Mouse (Mus musculus): ENCODE measurements around the gene Edf1. TPM values are rescaled to one million over a fixed set of nuclear protein-coding genes. Genes with fewer than 3 reads are reported as not detected.
A peak's percentile ranks its signal among the peaks of the same experiment; 100 is the strongest.
"Not testable (repeated sequence)": the region's sequence is repeated elsewhere in the genome, so short reads cannot be mapped to it uniquely, and the experiment has no call there.

The Edf1 gene
- polyA plus RNA-seq, 1 experiment from 2014 or later: 277 TPM

DNA sequence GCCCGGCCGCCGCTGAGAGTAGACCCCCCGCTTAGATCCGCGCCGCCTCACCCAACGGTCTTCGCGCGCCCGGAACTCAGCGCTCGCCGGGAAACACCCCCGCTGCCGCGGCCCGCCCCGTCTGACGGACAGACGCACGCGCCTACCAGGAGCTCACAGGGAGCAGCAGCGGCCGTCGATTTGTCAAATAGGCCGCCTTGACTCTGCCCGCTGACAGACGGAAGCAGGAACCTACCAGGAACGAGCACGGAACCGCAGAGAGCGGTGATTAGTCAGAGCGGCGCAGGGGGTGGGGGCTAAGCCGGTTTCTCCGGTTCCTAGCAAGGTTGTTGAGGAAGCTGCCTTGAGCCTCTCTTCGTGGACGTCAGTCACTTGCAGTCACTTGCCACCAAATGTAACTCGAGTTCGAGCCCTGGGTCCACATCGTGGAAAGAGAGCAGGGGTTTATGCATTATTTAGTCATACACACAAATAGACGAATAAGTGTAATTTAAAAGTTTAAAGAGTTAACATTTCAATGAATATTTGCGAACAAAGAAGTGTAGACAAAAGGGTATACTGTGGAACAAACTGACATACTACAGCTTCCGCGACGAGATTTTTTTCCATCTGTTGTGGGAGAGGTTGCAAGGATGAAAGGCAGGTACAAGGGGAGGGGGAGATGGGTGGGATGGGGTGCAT, 10.7 kb upstream of the Edf1 start, which contains the start of gene Traf2:
TSS of gene Traf2 (minus strand) at position 130 of the 681 bp plus-strand sequence.
- Histone ChIP-seq H3K4me3 (peak within 1 kb of the TSS; percentile 84), H3K4me1 (peaks cover 19% of the 10 kb centered on the region), H3K9ac (peak within 1 kb of the TSS; percentile 93), H3K27ac (replicated peaks) (peak within 1 kb of the TSS; percentile 79), H3K9me3 (no peaks in the 10 kb centered on the region), H3K27me3 (replicated peaks) (no peaks in the 10 kb centered on the region; the same call in 1 of the 2 replicates), H3K36me3 (peaks cover 10% of the 10 kb centered on the region; the same call in 1 of the 2 replicates), H3K4me2 (peak within 1 kb of the TSS; percentile 88)
- WGBS: 3% methylated on average over 46 of the region's 48 CpGs
- ATAC-seq (ENCODE audit: extremely low read depth, insufficient number of reproducible peaks, low FRiP score, low TSS enrichment): peak; percentile 99

DNA sequence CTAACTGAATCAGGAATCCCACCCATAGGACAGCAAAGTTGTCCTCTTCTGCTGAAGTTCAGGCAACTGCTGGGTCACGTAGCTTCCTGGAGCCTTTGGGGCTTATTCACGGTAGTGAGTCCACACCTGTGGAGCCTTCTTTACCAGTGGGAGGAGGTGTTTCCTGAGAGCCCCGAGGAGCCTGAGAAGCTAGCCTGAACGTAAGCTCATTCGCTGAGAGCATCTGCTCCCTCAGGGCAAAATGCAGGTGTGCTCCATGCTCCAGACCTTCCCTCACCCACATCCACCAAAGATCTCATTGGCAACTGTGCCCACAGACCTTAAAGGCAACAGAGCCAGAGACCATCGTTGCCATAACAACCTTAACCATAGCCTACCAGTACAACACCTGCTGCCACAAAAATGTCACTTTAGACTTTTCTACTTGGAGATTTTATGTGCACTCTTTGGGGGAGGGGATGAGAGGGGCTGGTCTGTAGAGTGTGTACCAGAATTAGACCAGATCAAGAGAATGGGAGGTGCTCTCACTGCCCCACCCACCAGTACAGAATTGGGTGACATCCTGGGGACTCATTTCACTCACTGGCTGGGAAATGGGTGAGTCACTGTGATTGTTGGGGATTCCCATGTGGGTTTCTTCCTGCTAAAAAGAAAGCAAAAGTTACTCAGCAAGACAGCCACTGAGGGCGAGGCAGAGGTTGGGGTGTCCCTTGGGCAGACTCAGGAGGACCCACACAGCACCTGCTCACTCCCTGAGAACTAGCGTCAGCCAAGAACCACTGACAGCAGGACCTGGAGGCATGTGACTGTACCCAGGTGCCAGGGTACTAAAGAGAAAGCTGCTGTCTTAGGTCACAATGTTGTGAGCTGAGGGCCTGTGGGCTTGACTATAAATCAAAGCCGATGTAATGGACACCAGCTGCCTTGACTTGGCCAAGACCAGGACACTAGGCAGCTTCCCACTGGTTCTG, 8.3 kb upstream of the Edf1 start:
- no peak for ATAC-seq (ENCODE audit: extremely low read depth, insufficient number of reproducible peaks, low FRiP score, low TSS enrichment)
- no peak overlapping the region for H3K27ac ChIP-seq (replicated peaks)
- peaks cover 10% of the 10 kb centered on the region; the same call in 1 of the 2 replicates for H3K36me3 ChIP-seq
- H3K9ac ChIP-seq: no peak overlapping the region
- H3K4me2 ChIP-seq: no peak overlapping the region
- no peaks in the 10 kb centered on the region; the same call in 1 of the 2 replicates for H3K27me3 ChIP-seq (replicated peaks)
- 59% methylated on average over 9 of the region's 9 CpGs for WGBS
- no peaks in the 10 kb centered on the region for H3K9me3 ChIP-seq
- peaks cover 17% of the 10 kb centered on the region for H3K4me1 ChIP-seq
- H3K4me3 ChIP-seq: no peak overlapping the region

- Histone ChIP-seq H3K9me3 (no peaks in the 10 kb centered on the region), H3K4me1 (peaks cover 5% of the 10 kb centered on the region), H3K9ac (no peak overlapping the region), H3K4me2 (no peak overlapping the region), H3K36me3 (no peaks in the 10 kb centered on the region), H3K27ac (replicated peaks) (no peak overlapping the region), H3K4me3 (no peak overlapping the region), H3K27me3 (replicated peaks) (no peaks in the 10 kb centered on the region; the same call in 1 of the 2 replicates)
- 22% methylated on average over 5 of the region's 5 CpGs for WGBS
- no peak for ATAC-seq (ENCODE audit: extremely low read depth, insufficient number of reproducible peaks, low FRiP score, low TSS enrichment)
These were observed 6.5 kb upstream of the Edf1 start for GRCm38 (mm10) chr2:25551186-25551585.

DNA sequence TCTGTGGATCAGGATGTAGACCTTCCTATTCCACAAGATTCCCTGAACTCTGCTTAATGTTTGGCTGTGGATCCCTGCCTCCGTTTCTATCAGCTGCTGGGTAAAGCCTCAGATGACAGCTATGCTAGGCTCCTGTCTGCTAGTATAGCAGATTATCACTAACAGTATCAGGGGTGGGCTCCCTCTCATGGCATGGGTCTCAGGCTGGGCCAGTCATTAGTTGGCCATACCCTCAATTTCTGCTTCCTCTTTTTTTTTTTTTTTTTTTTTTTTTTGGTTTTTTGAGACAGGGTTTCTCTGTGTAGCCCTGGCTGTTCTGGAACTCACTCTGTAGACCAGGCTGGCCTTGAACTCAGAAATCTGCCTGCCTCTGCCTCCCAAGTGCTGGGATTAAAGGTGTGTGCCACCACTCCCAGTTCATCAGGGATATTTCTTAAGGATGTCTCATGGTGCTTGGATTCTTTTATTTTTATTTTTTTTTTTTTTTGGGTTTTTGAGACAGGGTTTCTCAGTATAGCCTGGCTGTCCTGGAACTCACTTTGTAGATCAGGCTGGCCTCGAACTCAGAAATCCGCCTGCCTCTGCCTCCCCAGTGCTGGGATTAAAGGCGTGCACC, 4.4 kb upstream of the Edf1 start:
- 71% methylated on average over 4 of the region's 4 CpGs for WGBS
- H3K27ac ChIP-seq (replicated peaks); H3K27me3 ChIP-seq (replicated peaks); H3K9ac ChIP-seq; H3K36me3 ChIP-seq; H3K4me3 ChIP-seq; ATAC-seq (ENCODE audit: extremely low read depth, insufficient number of reproducible peaks, low FRiP score, low TSS enrichment); H3K4me2 ChIP-seq; H3K9me3 ChIP-seq: not testable (repeated sequence)
- peaks cover 12% of the 10 kb centered on the region for H3K4me1 ChIP-seq

- H3K27me3 ChIP-seq (replicated peaks); H3K9ac ChIP-seq; ATAC-seq (ENCODE audit: extremely low read depth, insufficient number of reproducible peaks, low FRiP score, low TSS enrichment); H3K27ac ChIP-seq (replicated peaks); H3K36me3 ChIP-seq; H3K4me2 ChIP-seq; H3K9me3 ChIP-seq; H3K4me3 ChIP-seq: not testable (repeated sequence)
- H3K4me1 ChIP-seq: peaks cover 25% of the 10 kb centered on the region
- WGBS: 49% methylated on average over 2 of the region's 2 CpGs
These were observed 2.2 kb upstream of the Edf1 start for GRCm38 (mm10) chr2:25555479-25555878.

- Histone ChIP-seq H3K4me3 (peak overlapping the region; percentile 99), H3K27me3 (replicated peaks) (no peaks in the 10 kb centered on the region), H3K27ac (replicated peaks) (no peak overlapping the region), H3K4me2 (no peak overlapping the region), H3K36me3 (peaks cover 15% of the 10 kb centered on the region), H3K4me1 (peaks cover 25% of the 10 kb centered on the region), H3K9me3 (no peaks in the 10 kb centered on the region), H3K9ac (no peak overlapping the region)
- WGBS: 59% methylated on average over 1 of the region's 1 CpGs
- ATAC-seq (ENCODE audit: extremely low read depth, insufficient number of reproducible peaks, low FRiP score, low TSS enrichment): no peak
These were observed 1.4 kb upstream of the Edf1 start for GRCm38 (mm10) chr2:25556296-25556695.

GRCm38 (mm10) chr2:25557964-25558360, 315 bp downstream of the Edf1 start:
- WGBS: 1% methylated on average over 24 of the region's 24 CpGs
- no peaks in the 10 kb centered on the region for H3K27me3 ChIP-seq (replicated peaks)
- ATAC-seq (ENCODE audit: extremely low read depth, insufficient number of reproducible peaks, low FRiP score, low TSS enrichment): no peak; the same call in 1 of the 2 replicates
- H3K9me3 ChIP-seq: no peaks in the 10 kb centered on the region
- peak overlapping the region; percentile 99 for H3K4me3 ChIP-seq
- H3K27ac ChIP-seq (replicated peaks): peak overlapping the region; percentile 80
- peak overlapping the region; percentile 99 for H3K9ac ChIP-seq
- peaks cover 31% of the 10 kb centered on the region for H3K36me3 ChIP-seq
- H3K4me2 ChIP-seq: peak overlapping the region; percentile 86
- H3K4me1 ChIP-seq: peaks cover 25% of the 10 kb centered on the region

DNA sequence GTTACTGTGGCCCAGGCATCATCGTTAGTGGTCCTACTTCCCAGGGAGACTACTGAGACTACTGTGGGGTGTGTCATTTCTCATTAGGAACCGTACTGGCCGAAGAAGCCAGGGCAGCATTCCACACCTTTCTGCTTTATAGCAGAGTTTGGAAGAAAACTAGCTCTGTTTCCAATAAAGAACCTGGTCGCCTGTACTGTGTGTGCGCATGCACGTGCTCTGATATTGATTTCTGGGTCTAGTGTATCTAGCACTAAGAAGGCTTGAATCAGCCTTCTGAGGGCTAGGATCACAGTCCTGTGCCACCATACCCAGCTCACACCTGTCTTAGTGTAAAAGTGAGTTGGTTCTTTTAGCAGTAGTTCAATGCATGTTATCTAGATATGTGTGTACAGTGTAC, 1.1 kb downstream of the Edf1 start:
- Histone ChIP-seq H3K4me3 (peak overlapping the region; percentile 99), H3K9me3 (no peaks in the 10 kb centered on the region), H3K9ac (peak overlapping the region; percentile 99), H3K4me1 (peaks cover 25% of the 10 kb centered on the region), H3K27me3 (replicated peaks) (no peaks in the 10 kb centered on the region), H3K36me3 (peaks cover 39% of the 10 kb centered on the region), H3K4me2 (peak overlapping the region; percentile 86), H3K27ac (replicated peaks) (no peak overlapping the region)
- ATAC-seq (ENCODE audit: extremely low read depth, insufficient number of reproducible peaks, low FRiP score, low TSS enrichment): no peak
- 77% methylated on average over 6 of the region's 6 CpGs for WGBS

GRCm38 (mm10) chr2:25560551-25560950, 2.9 kb downstream of the Edf1 start:
- H3K27ac ChIP-seq (replicated peaks): no peak overlapping the region
- H3K9me3 ChIP-seq: no peaks in the 10 kb centered on the region
- WGBS: 81% methylated on average over 8 of the region's 8 CpGs
- H3K4me1 ChIP-seq: peaks cover 25% of the 10 kb centered on the region
- peaks cover 57% of the 10 kb centered on the region for H3K36me3 ChIP-seq
- no peak for ATAC-seq (ENCODE audit: extremely low read depth, insufficient number of reproducible peaks, low FRiP score, low TSS enrichment)
- no peak overlapping the region for H3K4me2 ChIP-seq
- H3K4me3 ChIP-seq: no peak overlapping the region
- no peaks in the 10 kb centered on the region for H3K27me3 ChIP-seq (replicated peaks)
- no peak overlapping the region for H3K9ac ChIP-seq

DNA sequence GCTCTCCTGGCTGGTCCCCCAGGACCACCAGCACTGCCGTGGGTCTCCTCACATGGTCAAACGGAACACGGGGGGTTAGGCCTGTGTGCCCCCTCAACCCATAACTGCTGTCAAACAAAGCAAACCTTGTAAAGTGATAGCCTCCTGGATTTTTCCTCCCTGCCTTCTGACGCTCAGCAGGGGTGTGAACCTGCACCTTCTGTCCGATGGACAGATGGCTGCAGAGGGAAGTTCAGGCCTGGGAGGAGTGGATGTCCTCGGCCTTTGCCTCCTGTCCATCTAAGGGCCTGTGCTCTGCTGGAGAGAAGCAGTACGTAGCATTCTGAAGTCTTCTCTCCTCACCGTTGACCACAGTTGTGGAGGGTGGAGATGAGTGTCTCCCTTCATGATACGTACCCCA, 4.3 kb downstream of the Edf1 start:
- no peaks in the 10 kb centered on the region for H3K9me3 ChIP-seq
- H3K27me3 ChIP-seq (replicated peaks): no peaks in the 10 kb centered on the region
- H3K27ac ChIP-seq (replicated peaks): no peak overlapping the region
- no peak overlapping the region for H3K4me2 ChIP-seq
- H3K4me1 ChIP-seq: peaks cover 16% of the 10 kb centered on the region
- WGBS: 71% methylated on average over 9 of the region's 9 CpGs
- H3K36me3 ChIP-seq: peaks cover 65% of the 10 kb centered on the region
- H3K9ac ChIP-seq: no peak overlapping the region
- ATAC-seq (ENCODE audit: extremely low read depth, insufficient number of reproducible peaks, low FRiP score, low TSS enrichment): no peak
- no peak overlapping the region for H3K4me3 ChIP-seq

GRCm38 (mm10) chr2:25565741-25566140, 8.1 kb downstream of the Edf1 start:
- H3K27me3 ChIP-seq (replicated peaks): no peaks in the 10 kb centered on the region
- H3K4me2 ChIP-seq: no peak overlapping the region
- no peak for ATAC-seq (ENCODE audit: extremely low read depth, insufficient number of reproducible peaks, low FRiP score, low TSS enrichment)
- no peaks in the 10 kb centered on the region for H3K9me3 ChIP-seq
- no peaks in the 10 kb centered on the region for H3K4me1 ChIP-seq
- peaks cover 88% of the 10 kb centered on the region for H3K36me3 ChIP-seq
- H3K4me3 ChIP-seq: no peak overlapping the region
- H3K27ac ChIP-seq (replicated peaks): no peak overlapping the region
- 84% methylated on average over 8 of the region's 8 CpGs for WGBS
- no peak overlapping the region for H3K9ac ChIP-seq

All from heart, embryonic 13.5 days (tissue).